Mouse (Mus musculus) limb, embryonic 14.5 days (tissue): ENCODE measurements at regions not wholly inside any gene's neighbourhood (a gene's known extent, or its start where the extent isn't known, plus 50 kb on each side); places are given as distances from the start of the nearest gene placed in this dataset.
A peak's percentile ranks its signal among the peaks of the same experiment; 100 is the strongest.

Experiments
- ATAC-seq: fragments of 200-750 bp; cut with Nextera tagmentation; 2 replicates; pipeline ENCODE4 v1.8.0; 2017; ENCODE audit warnings: low read depth, moderate number of reproducible peaks, moderate TSS enrichment; ENCODE audit not compliant: low FRiP score
- DNase-seq: peaks from one replicate; pipeline ENCODE4 v3.0.0-alpha.2; 2015; ENCODE audit warnings: low spot score
- H3K27ac ChIP-seq: fragments of 300-500 bp; sonication (generic); replicated peaks from 2 replicates; pipeline ENCODE4 v1.5.1; 2014; ENCODE audit warnings: low read depth, mild to moderate bottlenecking, low read length, moderate library complexity, mixed read lengths
- H3K27me3 ChIP-seq: fragments of 300-500 bp; sonication (generic); 2 replicates; pipeline ENCODE4 v1.6.1; 2014; ENCODE audit warnings: low read length, mixed read lengths; ENCODE audit not compliant: control insufficient read depth, insufficient read depth
- H3K36me3 ChIP-seq: fragments of 300-500 bp; sonication (generic); 2 replicates; pipeline ENCODE4 v1.6.1; 2014; ENCODE audit warnings: mild to moderate bottlenecking, low read length, moderate library complexity, mixed read lengths; ENCODE audit not compliant: control insufficient read depth, insufficient read depth
- H3K4me1 ChIP-seq: fragments of 300-500 bp; sonication (generic); 2 replicates; pipeline ENCODE4 v1.6.1; 2014; ENCODE audit warnings: antibody characterized with exemption, low read length, mixed read lengths; ENCODE audit not compliant: control insufficient read depth, insufficient read depth
- H3K4me2 ChIP-seq: fragments of 300-500 bp; sonication (generic); replicated peaks from 2 replicates; pipeline ENCODE4 v1.6.1; 2014; ENCODE audit warnings: low read depth, mild to moderate bottlenecking, low read length, moderate library complexity; ENCODE audit not compliant: severe bottlenecking
- H3K4me3 ChIP-seq: fragments of 300-500 bp; sonication (generic); replicated peaks from 2 replicates; pipeline ENCODE4 v1.5.1; 2014; ENCODE audit warnings: low read length
- H3K9ac ChIP-seq: fragments of 300-500 bp; sonication (generic); 2 replicates; pipeline ENCODE4 v1.6.1; 2014; ENCODE audit warnings: mild to moderate bottlenecking, low read depth, low read length, moderate library complexity; ENCODE audit not compliant: severe bottlenecking
- H3K9me3 ChIP-seq: fragments of 300-500 bp; sonication (generic); 2 replicates; pipeline ENCODE4 v1.6.1; 2016; ENCODE audit warnings: low read length; ENCODE audit not compliant: control insufficient read depth
- POLR2A ChIP-seq: fragments of 200-500 bp; IDR thresholded peaks from 2 replicates; pipeline ENCODE4 v1.8.0; 2012; ENCODE audit warnings: inconsistent platforms, mild to moderate bottlenecking, moderate library complexity, borderline replicate concordance; ENCODE audit not compliant: insufficient read depth, insufficient read length; ENCODE audit errors: extremely low read depth
- WGBS: fragments of 180-500 bp; shearing (Covaris S2); extraction: QIAGEN DNeasy Blood & Tissue Kit; methylation state at CpG from one replicate; pipeline ENCODE4 v1.1.7; 2014; 5-methylcytosine and 5-hydroxymethylcytosine counted together

- Histone ChIP-seq H3K9ac (no peak overlapping the region), H3K36me3 (no peaks in the 10 kb centered on the region), H3K4me1 (peaks cover 7% of the 10 kb centered on the region), H3K4me3 (no peak overlapping the region), H3K27ac (no peak overlapping the region), H3K9me3 (peaks cover 3% of the 10 kb centered on the region; the same call in 1 of the 2 replicates), H3K27me3 (no peaks in the 10 kb centered on the region), H3K4me2 (no peak overlapping the region)
- DNase-seq (no peak), ATAC-seq (no peak)
- no peak for TF ChIP-seq POLR2A
- 73% methylated on average over 1 of the region's 1 CpGs for WGBS
These were observed 82.5 kb downstream of the Nxnl2 start for GRCm38 (mm10) chr13:51253371-51253770.

- H3K36me3 ChIP-seq, result no peaks in the 10 kb centered on the region
- no peak overlapping the region for H3K4me3 ChIP-seq
- no peak for TF ChIP-seq POLR2A
- no peak overlapping the region for H3K4me2 ChIP-seq
- peaks cover 3% of the 10 kb centered on the region; the same call in 1 of the 2 replicates for H3K9me3 ChIP-seq
- H3K27me3 ChIP-seq, result no peaks in the 10 kb centered on the region
- no peak overlapping the region for H3K27ac ChIP-seq
- ATAC-seq (no peak), DNase-seq (no peak)
- H3K9ac ChIP-seq, result no peak overlapping the region
- 93% methylated on average over 5 of the region's 5 CpGs for WGBS
- H3K4me1 ChIP-seq, result peaks cover 30% of the 10 kb centered on the region
These were observed 84.9 kb downstream of the Nxnl2 start for GRCm38 (mm10) chr13:51255688-51256087.

GRCm38 (mm10) chr13:51258752-51259721 is 88.2 kb downstream of the Nxnl2 start:
- no peak overlapping the region for H3K4me3 ChIP-seq
- peak overlapping the region; percentile 17; the same call in 1 of the 2 replicates for H3K4me2 ChIP-seq
- 14% methylated on average over 13 of the region's 13 CpGs for WGBS
- peaks cover 48% of the 10 kb centered on the region for H3K4me1 ChIP-seq
- H3K36me3 ChIP-seq, result no peaks in the 10 kb centered on the region
- H3K27ac ChIP-seq, result peak overlapping the region; percentile 74
- H3K27me3 ChIP-seq, result no peaks in the 10 kb centered on the region
- no peak for TF ChIP-seq POLR2A
- peak; percentile 93 for DNase-seq
- H3K9me3 ChIP-seq, result peaks cover 3% of the 10 kb centered on the region; the same call in 1 of the 2 replicates
- peak; percentile 93 for ATAC-seq
- no peak overlapping the region for H3K9ac ChIP-seq

- Histone ChIP-seq H3K27me3 (no peaks in the 10 kb centered on the region), H3K36me3 (no peaks in the 10 kb centered on the region), H3K27ac (peak overlapping the region; percentile 74), H3K9me3 (no peaks in the 10 kb centered on the region; the same call in 1 of the 2 replicates), H3K4me3 (peak overlapping the region; percentile 13), H3K9ac (no peak overlapping the region), H3K4me1 (peaks cover 48% of the 10 kb centered on the region), H3K4me2 (peak overlapping the region; percentile 45)
- WGBS, result 14% methylated on average over 8 of the region's 8 CpGs
- no peak for TF ChIP-seq POLR2A
- DNase-seq (peak; percentile 52), ATAC-seq (peak; percentile 38; the same call in 1 of the 2 replicates)
These were observed 90.8 kb downstream of the Nxnl2 start for GRCm38 (mm10) chr13:51261619-51262018.

GRCm38 (mm10) chr13:51272786-51273185 is 102.0 kb downstream of the Nxnl2 start:
- Histone ChIP-seq H3K4me3 (no peak overlapping the region), H3K27me3 (no peaks in the 10 kb centered on the region), H3K36me3 (no peaks in the 10 kb centered on the region), H3K4me2 (no peak overlapping the region), H3K27ac (peak overlapping the region; percentile 71), H3K9me3 (no peaks in the 10 kb centered on the region), H3K9ac (no peak overlapping the region), H3K4me1 (peaks cover 34% of the 10 kb centered on the region)
- ATAC-seq, result no peak
- WGBS, result 82% methylated on average over 4 of the region's 4 CpGs
- DNase-seq, result no peak
- no peak for TF ChIP-seq POLR2A
